Mouse (Mus musculus) large intestine, adult 2 months (tissue): ENCODE measurements around the gene Dhx8. TPM values are rescaled to one million over a fixed set of nuclear protein-coding genes. Genes with fewer than 3 reads are reported as not detected.
A peak's percentile ranks its signal among the peaks of the same experiment; 100 is the strongest.

ENCODE experiments used
- DNase-seq: peaks from one replicate; pipeline ENCODE4 v3.0.0-alpha.2; 2012; ENCODE audit warnings: low read depth, low spot score
- WGBS: fragments of 180-500 bp; shearing (Covaris S2); methylation state at CpG from one replicate; pipeline ENCODE4 v1.1.7; 2018; 5-methylcytosine and 5-hydroxymethylcytosine counted together
- polyA plus RNA-seq: library from polyadenylated mRNA; depleted of rRNA; stranded (reverse); fragments of >200 nt; gene quantifications from 2 replicates; pipeline ENCODE4 v1.2.3, GENCODE M21; 2012

Dhx8 gene
- polyA plus RNA-seq, 1 experiment: 12.0 TPM

GRCm38 (mm10) chr11:101729308-101729707, 3.4 kb upstream of the Dhx8 start:
- no peak for DNase-seq

DNA sequence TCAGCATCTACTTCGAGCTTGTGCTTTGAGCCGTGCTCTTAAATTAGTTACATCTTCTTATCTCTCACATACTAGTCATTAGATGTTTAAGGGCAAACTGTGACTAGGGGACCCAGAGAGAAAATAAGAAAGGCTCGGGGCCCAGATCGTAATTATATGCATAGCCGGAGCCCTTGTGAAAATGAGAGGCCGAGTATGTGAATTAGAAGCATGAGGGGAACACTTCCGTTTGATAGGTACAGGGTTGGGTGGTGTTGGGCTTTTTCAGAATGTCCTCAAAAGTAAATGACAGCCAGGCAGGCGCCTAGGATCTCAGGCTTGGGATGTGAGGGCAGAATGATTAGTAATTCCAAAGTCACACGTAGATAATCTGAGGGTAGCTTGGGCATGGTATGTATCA, 877 bp downstream of the Dhx8 start:
- 15% methylated on average over 9 of the region's 9 CpGs for WGBS
- no peak for DNase-seq

More at GRCm38 (mm10) chr11:101729308-101729707, 3.4 kb upstream of the Dhx8 start:
- 24% methylated on average over 3 of the region's 3 CpGs for WGBS

GRCm38 (mm10) chr11:101756616-101757015, 23.9 kb downstream of the Dhx8 start:
- DNase-seq: no peak
- WGBS: 88% methylated on average over 8 of the region's 8 CpGs

- no peak for DNase-seq
- WGBS: 73% methylated on average over 8 of the region's 8 CpGs
Observed at GRCm38 (mm10) chr11:101757366-101757765, 24.6 kb downstream of the Dhx8 start.

- DNase-seq: no peak
- 81% methylated on average over 5 of the region's 5 CpGs for WGBS
Observed at GRCm38 (mm10) chr11:101758431-101758830, 25.7 kb downstream of the Dhx8 start.

DNA sequence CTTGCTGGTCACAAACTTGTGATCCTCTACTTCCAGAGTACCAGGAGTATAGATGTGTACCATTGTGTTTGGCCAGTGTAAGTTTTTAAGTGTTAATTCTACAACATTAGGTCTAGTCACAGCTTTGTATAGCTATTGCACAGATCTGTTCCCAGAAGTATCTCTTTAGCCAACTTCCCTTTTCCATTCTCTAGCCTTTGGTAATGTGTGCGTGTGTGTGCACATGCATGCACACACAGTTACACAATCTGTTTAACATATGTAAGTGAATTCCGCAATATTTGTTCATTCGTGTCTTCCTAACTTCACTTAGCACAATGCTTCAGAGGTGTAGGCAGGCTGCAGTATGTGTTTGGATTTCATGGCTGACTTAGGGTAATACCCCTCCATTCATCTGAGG, 26.8 kb downstream of the Dhx8 start:
- 93% methylated on average over 3 of the region's 3 CpGs for WGBS
- no peak for DNase-seq

DNA sequence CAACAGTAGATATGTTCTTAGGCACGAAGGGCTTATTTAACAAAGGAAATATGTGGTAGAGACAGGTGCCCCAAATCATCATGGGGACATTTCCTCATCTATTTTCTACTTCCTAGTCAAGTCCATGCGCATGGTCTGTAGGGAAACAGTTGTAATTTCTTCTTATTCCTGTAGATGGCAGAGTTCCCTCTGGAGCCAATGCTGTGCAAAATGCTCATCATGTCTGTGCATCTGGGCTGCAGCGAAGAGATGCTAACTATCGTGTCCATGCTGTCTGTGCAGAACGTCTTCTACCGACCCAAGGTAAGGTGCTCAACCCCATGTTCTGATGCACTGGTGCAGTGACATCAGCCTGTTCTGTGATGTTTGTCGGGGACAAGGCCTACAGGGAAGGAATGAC, 31.0 kb downstream of the Dhx8 start:
- no peak for DNase-seq
- 36% methylated on average over 7 of the region's 7 CpGs for WGBS

DNA sequence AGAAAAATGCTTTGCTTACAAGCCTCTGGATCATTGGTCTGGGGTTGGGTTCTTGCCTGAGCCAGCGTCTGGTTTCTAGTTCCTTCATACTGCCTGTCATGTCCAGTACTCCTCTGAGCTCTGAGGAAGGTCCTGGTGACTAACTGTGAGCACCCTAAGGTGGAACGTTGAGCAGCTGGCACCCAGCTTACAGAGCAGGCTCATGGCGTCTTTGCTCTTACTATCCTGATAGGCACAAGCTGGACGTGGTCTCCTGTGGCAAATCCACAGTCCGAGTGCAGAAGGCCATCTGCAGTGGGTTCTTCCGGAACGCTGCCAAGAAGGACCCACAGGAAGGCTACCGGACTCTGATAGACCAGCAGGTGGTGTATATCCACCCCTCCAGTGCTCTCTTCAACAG, 31.8 kb downstream of the Dhx8 start:
- 91% methylated on average over 8 of the region's 8 CpGs for WGBS
- DNase-seq: no peak

DNA sequence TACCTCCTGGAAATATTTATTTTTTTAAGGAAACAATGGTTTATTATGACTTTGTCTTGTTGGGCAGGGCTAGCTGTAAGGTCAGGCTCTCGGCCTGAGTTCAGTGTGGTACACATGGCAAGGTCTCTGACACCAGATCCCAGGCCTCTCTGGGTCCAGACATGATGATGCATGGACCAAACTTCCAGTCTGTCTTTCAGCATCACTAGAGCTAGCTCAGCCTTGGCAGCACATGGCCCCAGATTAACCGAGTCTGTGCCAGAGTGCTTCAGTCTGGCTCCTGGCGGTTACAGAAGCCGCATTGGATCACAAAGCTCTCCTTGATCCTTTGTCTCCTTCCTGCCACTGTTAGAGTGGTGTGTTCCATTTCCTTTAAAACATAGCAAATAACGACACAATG, 34.6 kb downstream of the Dhx8 start:
- no peak for DNase-seq
- 75% methylated on average over 5 of the region's 5 CpGs for whole genome bisulfite sequencing

DNA sequence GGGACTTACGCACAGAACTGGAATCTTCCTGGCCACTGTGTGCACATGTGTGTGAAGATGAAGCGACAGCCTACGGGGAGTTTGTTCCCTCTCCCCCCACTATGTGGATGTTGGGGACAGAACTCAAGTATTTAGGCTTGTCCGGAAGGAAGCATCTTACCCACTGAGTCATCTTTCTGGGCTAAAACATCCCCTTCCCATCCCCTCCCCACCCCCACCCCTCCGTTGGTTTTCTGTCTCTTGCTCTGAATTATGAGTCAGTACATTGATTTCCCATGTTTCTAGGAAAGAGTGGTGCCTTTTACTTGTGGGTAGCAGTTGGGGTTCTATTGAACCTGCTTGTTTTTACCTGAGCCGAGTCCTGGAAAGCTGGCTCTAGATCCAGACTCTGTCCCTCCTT, 36.0 kb downstream of the Dhx8 start:
- WGBS: 87% methylated on average over 6 of the region's 6 CpGs
- no peak for DNase-seq

DNA sequence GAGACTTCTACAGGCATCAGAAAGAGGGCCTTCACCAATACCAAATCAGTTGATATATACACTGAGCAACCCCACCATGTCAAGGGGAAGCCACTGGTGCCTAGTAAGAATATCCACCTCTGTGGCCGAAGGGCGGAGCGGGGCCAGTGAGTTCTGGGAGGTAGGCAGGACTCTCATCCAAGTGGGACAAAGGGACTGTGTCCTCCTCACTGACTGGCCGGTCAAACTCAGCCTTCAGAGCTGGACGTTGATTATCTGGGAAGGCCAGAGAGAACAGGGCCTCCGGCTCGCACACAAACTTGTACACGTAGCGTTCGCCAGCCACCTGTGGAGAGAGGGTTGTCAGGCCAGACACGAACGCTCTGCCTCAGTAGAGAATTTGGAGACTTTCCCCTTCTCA, 37.5 kb downstream of the Dhx8 start:
- DNase-seq: no peak
- WGBS: 96% methylated on average over 12 of the region's 12 CpGs

- no peak for DNase-seq
- 24% methylated on average over 5 of the region's 5 CpGs for WGBS
Observed at GRCm38 (mm10) chr11:101772027-101772426, 39.3 kb downstream of the Dhx8 start.

DNA sequence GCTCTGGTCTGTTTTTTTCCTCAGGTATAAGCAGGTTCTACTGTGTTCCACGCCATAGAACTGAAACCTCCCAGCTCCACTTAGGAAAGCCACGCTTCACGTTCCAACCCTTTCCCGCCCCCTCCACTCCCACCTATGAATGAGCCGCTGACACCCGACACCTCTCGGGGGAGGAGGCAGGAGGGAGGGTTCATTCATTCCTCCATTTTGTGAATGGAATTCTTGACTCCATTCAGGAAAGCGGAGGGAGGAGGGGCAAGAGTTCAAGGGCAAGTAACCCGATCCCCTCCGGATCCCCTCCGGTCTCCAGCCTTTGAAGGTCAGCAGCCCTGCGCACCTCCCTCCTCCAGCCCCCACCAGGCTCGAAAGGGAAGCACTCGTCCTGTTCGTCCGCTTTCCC, 39.7 kb downstream of the Dhx8 start:
- no peak for DNase-seq
- 5% methylated on average over 16 of the region's 16 CpGs for WGBS

DNA sequence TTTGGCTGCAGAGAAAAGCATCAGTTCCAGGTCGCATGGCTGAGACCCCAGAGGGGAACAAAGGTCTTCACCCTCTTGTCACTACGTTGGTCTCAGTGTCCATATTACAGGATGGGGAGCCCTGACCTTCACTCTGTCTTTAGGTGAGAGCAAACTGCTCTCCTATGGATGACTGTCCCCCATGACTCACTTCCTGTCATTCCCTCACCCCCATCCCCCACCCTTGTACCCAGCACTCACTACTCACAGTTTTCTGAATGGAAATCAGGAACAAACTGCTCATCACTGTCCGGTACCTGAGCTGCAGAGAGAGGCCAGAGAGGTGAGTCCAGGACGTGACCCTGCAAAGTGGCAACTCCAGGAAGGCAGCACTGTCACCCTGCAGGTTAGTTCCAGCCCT, 44.1 kb downstream of the Dhx8 start:
- DNase-seq: no peak

DNA sequence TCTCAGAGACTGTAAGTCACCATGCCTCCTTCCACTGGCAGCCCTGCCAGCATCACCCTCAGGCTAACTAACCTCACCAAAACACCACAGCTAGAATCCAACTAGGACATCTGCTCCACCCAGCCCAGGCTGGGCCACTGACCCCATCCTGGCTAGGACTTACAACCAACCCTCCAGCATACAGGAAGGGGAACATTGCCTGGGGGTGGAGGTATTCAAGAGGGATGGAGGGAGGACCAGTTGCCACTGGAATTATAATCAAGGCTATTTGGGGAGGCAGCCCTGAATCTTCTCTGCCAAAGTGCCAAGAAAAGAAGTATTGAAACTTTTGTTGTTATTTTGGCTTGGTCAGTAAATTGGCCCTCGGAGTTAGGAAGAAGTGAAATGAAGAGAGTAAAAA, 50.4 kb downstream of the Dhx8 start:
- DNase-seq: no peak
- 45% methylated on average over 1 of the region's 1 CpGs for WGBS

More for the DNA sequence above, 44.1 kb downstream of the Dhx8 start:
- 75% methylated on average over 4 of the region's 4 CpGs for WGBS

DNA sequence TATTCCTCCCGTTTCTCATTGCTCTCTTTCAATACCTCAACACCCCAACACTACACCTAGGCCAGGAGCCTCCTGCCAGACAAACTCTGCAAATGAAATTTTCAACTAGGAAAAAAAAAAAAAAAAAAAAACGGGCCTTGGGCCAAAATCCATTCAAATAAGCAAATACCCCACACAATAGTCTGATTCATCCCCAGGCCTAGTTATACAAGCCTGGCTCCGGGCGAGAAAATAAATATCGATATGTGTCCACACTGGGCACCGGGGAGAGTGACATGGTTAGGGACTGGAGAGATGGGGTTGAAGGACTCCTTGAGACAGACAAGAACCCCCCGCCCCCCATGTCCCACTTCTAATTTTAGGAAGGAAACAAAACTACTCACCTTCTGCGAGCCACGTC, 50.9 kb downstream of the Dhx8 start:
- WGBS: 13% methylated on average over 9 of the region's 9 CpGs
- no peak for DNase-seq

DNA sequence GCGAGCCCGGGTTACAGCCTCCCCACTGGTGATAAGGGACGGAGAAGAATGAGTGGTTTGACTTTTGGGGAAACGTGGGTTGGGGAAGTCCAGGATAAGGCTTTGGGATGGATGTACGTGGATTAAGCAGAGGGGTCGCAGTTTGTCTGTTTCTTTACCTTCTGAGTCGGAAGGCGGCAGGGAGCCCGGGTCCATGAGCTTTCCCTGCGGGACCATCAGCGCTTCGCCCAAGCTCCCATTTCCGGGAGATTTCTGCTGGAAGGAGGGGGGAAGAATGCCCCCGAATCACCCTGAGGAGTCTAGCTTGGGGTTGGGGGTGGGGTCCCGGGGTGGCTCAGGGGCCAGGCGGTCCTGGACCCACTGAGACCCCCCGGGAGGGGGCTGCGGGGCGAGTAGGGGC, 51.4 kb downstream of the Dhx8 start:
- DNase-seq: no peak
- WGBS: 3% methylated on average over 19 of the region's 19 CpGs

DNA sequence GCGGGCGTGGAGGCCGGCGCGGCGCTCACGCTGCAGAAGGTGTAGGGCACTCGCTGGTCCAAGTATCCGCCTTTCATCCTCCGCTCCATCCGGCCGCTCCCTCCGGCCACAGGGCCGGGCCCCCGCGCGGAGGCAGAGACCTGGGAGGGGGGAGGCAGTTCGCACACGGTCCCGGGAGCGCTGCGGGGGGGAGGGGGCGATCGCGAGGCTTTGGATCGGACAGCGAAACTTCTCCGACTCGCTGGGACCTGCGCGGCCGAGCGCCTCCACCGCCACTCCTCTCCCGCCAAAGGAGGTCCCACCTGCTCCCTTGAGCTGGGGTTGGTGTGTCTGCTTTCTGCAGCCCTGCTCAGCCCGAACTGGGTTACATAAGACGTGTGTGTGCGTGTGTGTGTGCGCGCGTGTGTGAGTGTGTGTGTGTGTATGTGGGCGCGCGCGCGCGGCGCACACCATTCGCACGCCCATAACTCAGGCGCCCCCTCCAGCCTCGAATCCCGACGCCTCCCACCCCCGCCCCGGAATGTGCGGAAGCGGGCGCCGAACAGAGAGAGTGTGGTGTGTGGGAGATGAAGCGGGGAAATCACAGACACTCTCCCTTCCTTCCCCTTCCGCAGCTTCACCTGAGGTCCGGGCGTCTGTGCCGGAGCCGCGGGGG, 51.9 kb downstream of the Dhx8 start:
- DNase-seq: no peak

DNA sequence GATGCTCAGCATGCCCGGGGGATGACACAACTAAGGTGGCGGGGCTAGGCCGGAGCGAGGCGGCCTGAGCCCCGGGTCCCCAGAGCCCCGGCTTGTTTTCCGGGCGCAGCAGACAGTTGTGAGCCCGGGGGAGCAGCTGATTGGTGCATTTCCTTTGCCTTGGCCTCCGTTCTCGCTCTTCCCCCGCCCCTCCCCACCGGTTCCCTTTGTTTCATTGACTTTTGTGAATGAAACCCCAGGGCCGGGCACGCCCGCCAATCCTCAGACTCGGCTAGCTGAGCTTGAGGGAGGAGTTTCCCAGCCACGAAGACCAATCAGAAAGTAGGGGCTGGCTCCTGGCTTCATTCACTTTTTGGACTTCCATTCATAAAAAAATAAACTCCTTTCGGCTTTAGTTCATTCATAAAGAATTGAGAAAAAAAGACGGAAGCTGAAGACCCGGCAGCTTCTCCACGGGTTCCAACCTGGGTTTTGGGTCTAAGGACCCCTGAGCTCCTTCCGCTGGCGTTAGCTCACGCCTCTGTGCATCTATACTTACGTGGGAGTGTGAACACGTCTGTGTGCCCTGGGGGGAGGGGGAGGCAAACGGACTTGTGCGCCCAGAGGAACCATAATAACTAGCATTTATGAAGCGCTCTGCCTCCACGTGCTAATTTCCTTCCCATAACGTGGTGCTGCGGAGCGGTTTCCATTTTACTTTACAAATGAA, 52.6 kb downstream of the Dhx8 start, which contains the start of gene Etv4:
Gene Etv4, minus strand, starts transcription at position 229 of the 709 bp plus-strand sequence.
- peak; percentile 69 for DNase-seq
- WGBS: under 1% methylated on average over 35 of the region's 35 CpGs

More for the DNA sequence above, 51.9 kb downstream of the Dhx8 start:
- WGBS: under 1% methylated on average over 66 of the region's 67 CpGs

GRCm38 (mm10) chr11:101785852-101786205, 53.1 kb downstream of the Dhx8 start:
- DNase-seq: no peak
- 19% methylated on average over 7 of the region's 7 CpGs for WGBS

GRCm38 (mm10) chr11:101786651-101787050, 53.9 kb downstream of the Dhx8 start:
- 40% methylated on average over 7 of the region's 7 CpGs for WGBS
- no peak for DNase-seq
